Comparison of ENCODE assay signal across 10 mouse cellular contexts in the genomic region with DNA sequence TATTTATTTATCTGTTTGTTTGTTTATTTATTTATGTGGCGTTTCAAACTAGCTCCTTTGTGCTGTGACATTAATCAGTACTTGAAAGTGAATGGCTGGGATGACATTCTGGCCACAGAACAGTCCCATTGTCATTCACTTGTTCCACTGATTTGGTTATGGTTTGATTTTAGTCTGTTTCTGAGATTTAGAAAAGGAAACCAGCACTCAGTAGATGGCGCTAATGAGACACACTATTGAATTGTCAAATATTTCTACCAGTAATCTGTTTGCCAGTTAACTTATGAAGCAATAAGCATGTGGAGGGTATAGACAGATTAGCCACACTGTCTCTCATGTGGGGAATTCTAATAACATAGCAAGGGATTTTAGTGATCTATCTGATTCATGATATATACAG. TPM values are rescaled to one million over a fixed set of nuclear protein-coding genes. Genes with fewer than 3 reads are reported as not detected.
DNase-seq lines count a peak whose midpoint lies in the region; ATAC-seq and TF ChIP-seq lines count a peak whose summit lies in the region.
"Had no signal": no experiment of that assay in that cellular context is flagged by ENCODE, and none has a peak within 500 bp of the region (broad histone marks: within the 10 kb centered on the region; RNA-seq: fewer than 3 reads in every experiment).

No protein-coding gene starts in this region.

- WGBS in thymus, adult 2 months, result 11% methylated on average over 2 of the region's 2 CpGs

- no peak overlapping the region for H3K4me3 ChIP-seq in thymus, adult 2 months (ENCODE audit: control insufficient read depth, insufficient read depth, low read length)
- H3K4me3 ChIP-seq: hindbrain, embryonic 15.5 days; myocyte had no signal

- no peak for TF ChIP-seq POLR2A in thymus, adult 2 months (IDR thresholded peaks at IDR 0.05; ENCODE audit: control insufficient read depth, extremely low read depth, insufficient read depth, low read length, poor library complexity)

- no peaks in the 10 kb centered on the region for H3K4me1 ChIP-seq in thymus, adult 2 months (replicated peaks; ENCODE audit: control insufficient read depth, insufficient read depth, low read length)
- H3K4me1 ChIP-seq: hindbrain, embryonic 15.5 days had no signal

- no peaks in the 10 kb centered on the region for H3K36me3 ChIP-seq in thymus, adult 2 months (ENCODE audit: control insufficient read depth, insufficient read depth, low read length)
- H3K36me3 ChIP-seq: hindbrain, embryonic 15.5 days had no signal

- H3K27me3 ChIP-seq in thymus, adult 2 months (ENCODE audit: control insufficient read depth, insufficient read depth, low read length), result no peaks in the 10 kb centered on the region
- H3K27me3 ChIP-seq: hindbrain, embryonic 15.5 days had no signal

- DNase-seq in gastrocnemius, postnatal 10 days, result peak; percentile 8
- no peak for DNase-seq in gastrocnemius, postnatal 25 days
- peak; percentile 1 for DNase-seq in thymus, adult 2 months
- no peak for DNase-seq in thymus, postnatal 4 days
- DNase-seq in layer of hippocampus, adult 9-10 months (ENCODE audit: low spot score), result peak; percentile 81
- peak; percentile 74 for DNase-seq in retina, postnatal 1 day
- no peak for DNase-seq in adrenal gland, postnatal 25 days

- peak; percentile 50; the same call in 1 of the 2 replicates for ATAC-seq in common myeloid progenitor, adult 5-6 weeks (replicated peaks; ENCODE audit: low read depth, poor library complexity, severe bottlenecking)

- TF ChIP-seq CTCF in thymus, adult 2 months (IDR thresholded peaks at IDR 0.05; ENCODE audit: borderline replicate concordance, control insufficient read depth, extremely low read depth, insufficient read depth, low read length, poor library complexity), result no peak

- no peak overlapping the region for H3K27ac ChIP-seq in thymus, adult 2 months (ENCODE audit: control insufficient read depth, insufficient read depth, low read length)
- H3K27ac ChIP-seq: hindbrain, embryonic 15.5 days had no signal

RNA-seq across cellular contexts. Expression of gene Gje1, which starts 16.3 kb away (rescaled TPM):
- total RNA-seq in gastrocnemius, postnatal 10 days (2021), result not detected
- total RNA-seq in gastrocnemius, postnatal 25 days (2021), result not detected
- 0.08 TPM in 1 of 2 replicates, not detected in the other for polyA plus RNA-seq in thymus, adult 2 months (2012; rRNA removed)
- not detected in 2 replicates for total RNA-seq in common myeloid progenitor, adult 5-6 weeks (2017)
- not detected in 2 replicates for total RNA-seq in adrenal gland, postnatal 25 days (2021)
- polyA plus RNA-seq: hindbrain, embryonic 15.5 days; myocyte had no signal

RNA-seq across cellular contexts. Expression of gene Nmbr, which starts 28.9 kb away (rescaled TPM):
- total RNA-seq in gastrocnemius, postnatal 10 days (2021), result under 1 TPM in 1 of 2 experiments, not detected in 1; 0.14 TPM
- total RNA-seq in gastrocnemius, postnatal 25 days (2021), result under 1 TPM; 0.38 to 0.99 TPM
- polyA plus RNA-seq in thymus, adult 2 months (2012; rRNA removed), result 0.16 and 0.22 TPM in 2 replicates
- total RNA-seq in common myeloid progenitor, adult 5-6 weeks (2017), result not detected in 2 replicates
- not detected in 2 replicates for total RNA-seq in adrenal gland, postnatal 25 days (2021)

RNA-seq across cellular contexts. Expression of gene Vta1, which starts 28.9 kb away (rescaled TPM):
- total RNA-seq in gastrocnemius, postnatal 10 days (2021), result 10 to 100 TPM; 33.1 to 36.3 TPM
- 10 to 100 TPM; 24.3 to 28.9 TPM for total RNA-seq in gastrocnemius, postnatal 25 days (2021)
- polyA plus RNA-seq in thymus, adult 2 months (2012; rRNA removed), result 125 and 130 TPM in 2 replicates
- 48.5 and 61.6 TPM in 2 replicates for total RNA-seq in common myeloid progenitor, adult 5-6 weeks (2017)
- total RNA-seq in adrenal gland, postnatal 25 days (2021), result 53.1 and 66.7 TPM in 2 replicates

Comparison
In these comparisons a context has a peak if more than half of its experiments do, and no peak if none do; other contexts are left out.
1. DNase-seq: peak in gastrocnemius, postnatal 10 days (single experiment), thymus, adult 2 months (single experiment), layer of hippocampus, adult 9-10 months (single experiment) and retina, postnatal 1 day (single experiment); none in gastrocnemius, postnatal 25 days (single experiment), thymus, postnatal 4 days (single experiment) and adrenal gland, postnatal 25 days (single experiment).